Mouse (Mus musculus): ENCODE data around the gene Zfp69.

DNA sequence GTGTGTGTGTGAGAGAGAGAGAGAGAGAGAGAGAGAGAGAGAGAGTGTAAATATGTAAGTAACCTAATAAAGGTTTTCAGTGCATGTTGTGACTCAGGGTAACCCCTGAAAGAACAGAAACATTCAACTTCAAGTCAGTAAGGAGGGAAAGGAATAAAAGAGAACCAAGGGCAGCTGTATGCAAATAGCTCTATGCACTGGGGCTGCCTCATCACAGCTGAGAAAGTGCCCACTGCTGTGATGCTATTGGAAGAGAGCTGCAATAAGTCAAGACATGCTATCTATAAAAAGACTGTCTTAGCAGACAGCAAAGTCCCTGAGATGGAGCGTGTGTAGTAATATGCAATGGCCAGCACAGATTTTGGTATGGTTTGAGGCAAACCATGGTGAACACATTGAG lies 2.2 kb upstream of the Zfp69 start:
- TF ChIP-seq CTCF (IDR thresholded peaks at IDR 0.05; ENCODE audit: borderline replicate concordance, insufficient read depth, low read length), result no peak
- TF ChIP-seq POLR2A (IDR thresholded peaks at IDR 0.05; ENCODE audit: low read depth, low read length), result no peak

Measured in embryonic fibroblast, embryonic 13.5 days (primary cell).